Mouse (Mus musculus): ENCODE measurements at regions not wholly inside any gene's neighbourhood (a gene's known extent, or its start where the extent isn't known, plus 50 kb on each side); places are given as distances from the start of the nearest gene placed in this dataset.
"Not testable (repeated sequence)": the region's sequence is repeated elsewhere in the genome, so short reads cannot be mapped to it uniquely, and the experiment has no call there.

DNA sequence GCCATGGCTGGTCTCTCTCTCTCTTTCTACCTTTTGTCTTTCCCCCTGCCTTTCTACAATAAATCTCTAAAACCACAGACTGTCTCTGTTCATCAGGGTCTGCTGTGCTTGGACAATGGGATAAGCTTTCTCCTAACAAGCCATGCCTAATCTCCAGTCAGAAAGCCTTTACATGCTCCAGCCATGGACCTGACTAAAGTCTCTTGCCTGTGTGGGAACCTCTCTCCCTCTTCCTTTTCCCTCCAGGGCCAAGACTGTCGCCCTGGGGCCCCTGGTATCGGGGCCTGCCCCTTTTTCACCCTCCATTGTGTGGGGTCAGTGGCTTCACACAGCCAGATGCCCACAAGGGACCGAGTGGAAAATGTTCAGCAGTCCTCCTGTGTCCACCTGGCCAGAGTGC lies 1151.3 kb upstream of the Prmt6 start:
- no peak for DNase-seq (ENCODE audit: low read depth, low spot score)

DNA sequence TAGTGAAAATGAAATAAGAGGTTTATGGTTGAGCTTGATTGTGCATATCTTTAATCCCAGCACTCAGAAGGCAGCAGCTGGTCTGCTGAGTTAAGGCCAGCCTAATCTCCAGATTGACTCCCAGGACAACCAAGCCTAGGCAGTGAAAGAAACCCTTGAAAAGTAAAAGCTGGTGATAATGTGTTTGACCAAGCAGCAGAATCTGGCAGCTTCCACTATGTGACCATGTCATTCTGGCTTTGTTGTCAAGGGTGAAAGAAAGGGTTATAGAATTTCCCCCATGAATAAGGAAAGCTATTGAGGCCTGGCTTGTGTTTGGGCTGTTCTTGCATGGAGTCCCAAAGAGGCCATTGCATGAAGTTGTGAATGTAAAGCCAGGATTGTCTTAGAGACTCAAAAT lies 1142.3 kb upstream of the Prmt6 start:
- DNase-seq (ENCODE audit: low read depth, low spot score) = no peak

DNA sequence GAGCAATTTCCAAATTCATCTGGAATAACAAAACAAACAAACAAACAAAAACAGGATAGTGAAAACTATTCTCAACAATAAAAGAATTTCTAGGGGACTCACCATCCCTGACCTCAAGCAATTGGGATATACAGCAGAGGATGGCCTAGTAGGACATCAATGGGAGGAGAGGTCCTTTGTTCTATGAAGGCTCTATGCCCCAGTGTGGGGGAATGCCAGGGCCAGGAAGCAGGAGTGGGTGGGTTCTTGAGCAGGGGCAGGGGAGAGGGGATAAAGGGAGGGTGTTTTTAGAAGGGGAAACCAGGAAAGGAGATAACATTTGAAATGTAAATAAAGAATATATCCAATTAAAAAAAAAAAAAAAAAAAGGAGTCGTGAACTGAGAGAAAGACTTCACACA lies 1141.9 kb upstream of the Prmt6 start:
- not testable (repeated sequence) for DNase-seq (ENCODE audit: low read depth, low spot score)

GRCm38 (mm10) chr3:111386745-111387144 lies 1135.9 kb upstream of the Prmt6 start:
- no peak for DNase-seq (ENCODE audit: low read depth, low spot score)

GRCm38 (mm10) chr3:111386334-111386733 lies 1135.5 kb upstream of the Prmt6 start:
- peak; percentile 35 for DNase-seq (ENCODE audit: low read depth, low spot score)

- DNase-seq (ENCODE audit: low read depth, low spot score) = no peak
Observed at GRCm38 (mm10) chr3:111385627-111386026, 1134.8 kb upstream of the Prmt6 start.

DNA sequence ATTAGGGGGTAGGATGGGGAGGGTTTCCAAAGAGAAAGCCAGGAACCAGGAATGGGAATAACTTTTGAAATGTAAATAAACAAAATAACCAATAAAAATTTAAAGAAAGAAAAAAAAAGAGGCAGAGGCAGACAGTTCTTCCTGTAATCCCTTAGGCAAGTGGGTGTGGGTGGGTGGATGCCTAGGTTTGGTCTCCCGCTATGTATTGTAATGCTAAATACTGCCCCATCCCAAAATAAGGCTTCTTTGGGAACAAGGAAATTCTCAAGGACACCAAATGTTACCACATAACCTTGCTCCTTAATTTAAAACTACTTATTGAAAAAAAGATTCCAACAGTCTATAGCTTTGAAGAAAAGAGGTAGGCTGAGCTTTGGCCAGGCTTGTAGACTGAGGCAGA lies 1120.5 kb upstream of the Prmt6 start:
- no peak for DNase-seq (ENCODE audit: low read depth, low spot score)

DNA sequence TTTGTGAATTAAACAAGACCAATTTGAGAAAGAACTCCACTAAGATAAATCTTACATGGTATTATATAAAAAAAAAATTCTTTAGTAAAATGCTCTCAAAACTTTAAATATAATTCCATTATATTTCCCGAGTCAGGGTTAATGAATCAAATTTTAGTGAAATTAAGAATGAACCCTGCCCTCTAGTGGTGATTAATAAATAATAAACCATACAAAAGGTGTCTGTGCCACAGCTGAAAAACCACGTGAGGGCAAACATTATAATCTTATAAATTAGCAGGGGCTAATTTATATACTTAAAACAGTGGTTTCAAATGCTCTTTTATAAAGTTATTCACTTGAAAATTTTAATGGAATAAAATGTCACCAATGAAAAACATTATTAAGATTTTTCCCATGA lies 1087.4 kb upstream of the Prmt6 start:
- DNase-seq (ENCODE audit: low read depth, low spot score) = no peak

DNA sequence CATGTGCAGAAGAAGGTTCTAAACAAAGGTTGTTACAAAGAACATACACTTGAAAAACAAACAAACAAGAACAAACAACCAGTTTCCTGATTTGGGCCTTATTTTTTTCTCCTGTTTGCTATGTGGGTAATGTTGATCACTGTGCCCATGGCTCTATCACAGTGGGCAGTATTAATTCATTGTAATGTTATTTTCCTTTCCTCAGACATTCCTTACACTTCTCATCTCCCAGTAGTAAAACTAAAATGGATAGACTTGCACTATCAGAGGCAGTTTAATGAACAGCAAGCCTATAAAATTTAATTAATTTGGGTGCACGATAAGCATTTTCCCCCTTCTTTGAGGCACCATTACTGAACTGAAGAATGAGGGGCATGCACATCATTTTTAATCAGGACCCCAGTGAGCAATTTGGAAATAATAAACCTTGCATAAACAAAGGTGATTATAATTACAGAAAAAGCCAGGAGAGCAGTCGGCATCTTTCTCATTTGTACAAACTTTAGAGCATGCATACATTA lies 1040.3 kb upstream of the Prmt6 start:
- DNase-seq (ENCODE audit: low read depth, low spot score) = no peak

DNA sequence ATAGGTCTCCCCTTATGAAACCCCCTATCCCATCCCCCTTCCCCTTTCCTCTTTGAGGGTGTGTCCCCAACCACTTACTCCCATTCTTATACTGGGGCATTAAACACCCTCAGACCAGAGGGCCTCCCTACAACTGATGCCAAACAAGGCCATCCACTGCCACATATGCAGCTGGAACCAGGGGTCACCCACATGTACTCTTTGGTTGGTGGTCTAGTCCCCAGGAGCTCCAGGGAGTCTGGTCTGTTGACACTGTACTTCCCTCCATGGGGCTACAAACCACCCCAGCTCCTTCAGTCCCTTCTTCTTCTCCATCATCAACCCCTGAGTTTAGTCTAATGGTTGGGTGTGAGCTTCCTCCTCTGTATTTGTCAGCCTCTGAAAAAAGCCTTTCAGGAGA lies 1030.8 kb upstream of the Prmt6 start:
- DNase-seq (ENCODE audit: low read depth, low spot score) = no peak

Measured in brain, adult 2 months (tissue).